ENCODE assay signal across 15 mouse cellular contexts in genomic region chr4:40227886-40228285, GRCm38 (mm10).
"Had no signal": no experiment of that assay in that cellular context is flagged by ENCODE, and none has a peak within 500 bp of the region (broad histone marks: within the 10 kb centered on the region; RNA-seq: fewer than 3 reads in every experiment).

No protein-coding gene starts in this region.

- DNase-seq: liver, postnatal 0 days; lung, adult 2 months; lung, postnatal 14 days; lung, postnatal 36 days; right cerebral cortex, postnatal 14 days; thymus, adult 2 months; thymus, postnatal 36 days had no signal

- H3K9me3 ChIP-seq: lung, embryonic 15.5 days; megakaryocyte, embryonic 14.5 days; midbrain, embryonic 12.5 days; midbrain, embryonic 15.5 days; neural tube, embryonic 12.5 days; stomach, embryonic 15.5 days had no signal

- H3K36me3 ChIP-seq: midbrain, embryonic 12.5 days; midbrain, embryonic 15.5 days; neural tube, embryonic 12.5 days; stomach, embryonic 15.5 days had no signal

- H3K4me3 ChIP-seq: lung, embryonic 15.5 days; megakaryocyte, embryonic 14.5 days; midbrain, embryonic 12.5 days; midbrain, embryonic 15.5 days; neural tube, embryonic 12.5 days; stomach, embryonic 15.5 days had no signal

- H3K9ac ChIP-seq: liver, postnatal 0 days; lung, embryonic 15.5 days; midbrain, embryonic 12.5 days; midbrain, embryonic 15.5 days; neural tube, embryonic 12.5 days; stomach, embryonic 15.5 days had no signal

- H3K27ac ChIP-seq: lung, embryonic 15.5 days; macrophage; midbrain, embryonic 12.5 days; midbrain, embryonic 15.5 days; neural tube, embryonic 12.5 days; stomach, embryonic 15.5 days; stomach, postnatal 0 days had no signal

- H3K27me3 ChIP-seq: lung, embryonic 15.5 days; megakaryocyte, embryonic 14.5 days; midbrain, embryonic 12.5 days; midbrain, embryonic 15.5 days; neural tube, embryonic 12.5 days; stomach, embryonic 15.5 days had no signal

- H3K4me1 ChIP-seq: lung, embryonic 15.5 days; midbrain, embryonic 12.5 days; midbrain, embryonic 15.5 days; neural tube, embryonic 12.5 days; stomach, embryonic 15.5 days had no signal
